Mouse (Mus musculus) megakaryocyte progenitor cell, adult 5-6 weeks (primary cell): Measurements from ENCODE around the gene Ppp1r9a. TPM values are rescaled to one million over a fixed set of nuclear protein-coding genes. Genes with fewer than 3 reads are reported as not detected.

Source experiments
- ATAC-seq: replicated peaks from 2 replicates; pipeline ENCODE4 v1.8.0; 2016; ENCODE audit warnings: mild to moderate bottlenecking, moderate TSS enrichment, inconsistent platforms; ENCODE audit not compliant: poor library complexity
- total RNA-seq, 2 experiments: library from RNA; stranded (forward) in 1 of 2; stranded (reverse) in 1 of 2; fragments of 157-497, 149-512 nt in 1 of 2; fragments of 200-1000 nt in 1 of 2; gene quantifications; 2 replicates each; pipeline versions ENCODE4 v1.2.3 to v1.2.4; 2015 to 2017

The Ppp1r9a gene
- total RNA-seq, 2 experiments from 2014 or later, result 2.9 to 4.7 TPM

- ATAC-seq, result no peak
Observed at GRCm38 (mm10) chr6:5099282-5099681, 196.6 kb downstream of the Ppp1r9a start.

GRCm38 (mm10) chr6:5099842-5100241, 197.1 kb downstream of the Ppp1r9a start:
- no peak for ATAC-seq

- no peak for ATAC-seq
Observed at GRCm38 (mm10) chr6:5100347-5100746, 197.6 kb downstream of the Ppp1r9a start.

- ATAC-seq, result no peak
Observed at GRCm38 (mm10) chr6:5102741-5103140, 200.0 kb downstream of the Ppp1r9a start.

- ATAC-seq, result peak; percentile 87
Observed at GRCm38 (mm10) chr6:5103769-5104168, 201.1 kb downstream of the Ppp1r9a start.

- ATAC-seq, result no peak
Observed at GRCm38 (mm10) chr6:5104238-5104637, 201.5 kb downstream of the Ppp1r9a start.

- no peak for ATAC-seq
Observed at GRCm38 (mm10) chr6:5108494-5108893, 205.8 kb downstream of the Ppp1r9a start.

GRCm38 (mm10) chr6:5109925-5110714, 207.4 kb downstream of the Ppp1r9a start:
- peak; percentile 100 for ATAC-seq

- ATAC-seq, result no peak
Observed at GRCm38 (mm10) chr6:5110715-5111048, 208.0 kb downstream of the Ppp1r9a start.

GRCm38 (mm10) chr6:5113103-5113502, 210.4 kb downstream of the Ppp1r9a start:
- no peak for ATAC-seq

GRCm38 (mm10) chr6:5113734-5114133, 211.0 kb downstream of the Ppp1r9a start:
- ATAC-seq, result no peak

- no peak for ATAC-seq
Observed at GRCm38 (mm10) chr6:5114857-5115256, 212.1 kb downstream of the Ppp1r9a start.

GRCm38 (mm10) chr6:5119181-5119910, 216.6 kb downstream of the Ppp1r9a start:
- no peak for ATAC-seq

GRCm38 (mm10) chr6:5120229-5120628, 217.5 kb downstream of the Ppp1r9a start:
- no peak for ATAC-seq

- no peak for ATAC-seq
Observed at GRCm38 (mm10) chr6:5129364-5130093, 226.8 kb downstream of the Ppp1r9a start.

- ATAC-seq, result no peak
Observed at GRCm38 (mm10) chr6:5134986-5135385, 232.3 kb downstream of the Ppp1r9a start.

- no peak for ATAC-seq
Observed at GRCm38 (mm10) chr6:5136046-5136445, 233.3 kb downstream of the Ppp1r9a start.

GRCm38 (mm10) chr6:5138875-5139631, 236.3 kb downstream of the Ppp1r9a start:
- ATAC-seq, result no peak

- no peak for ATAC-seq
Observed at GRCm38 (mm10) chr6:5139666-5140065, 236.9 kb downstream of the Ppp1r9a start.

GRCm38 (mm10) chr6:5147488-5148142, 244.9 kb downstream of the Ppp1r9a start:
- peak; percentile 70 for ATAC-seq
